Mouse (Mus musculus): ENCODE measurements at regions not wholly inside any gene's neighbourhood (a gene's known extent, or its start where the extent isn't known, plus 50 kb on each side); places are given as distances from the start of the nearest gene placed in this dataset.

- no peak for TF ChIP-seq CTCF (IDR thresholded peaks at IDR 0.05; ENCODE audit: control insufficient read depth, insufficient read depth, insufficient read length)
- no peak for TF ChIP-seq MYOD1 (IDR thresholded peaks at IDR 0.05; ENCODE audit: control insufficient read depth, insufficient read length, low read depth)
- TF ChIP-seq MAX (IDR thresholded peaks at IDR 0.05): no peak
- TF ChIP-seq MYOG (IDR thresholded peaks at IDR 0.05; ENCODE audit: control insufficient read depth, extremely low read depth, insufficient read length): no peak
- TF ChIP-seq FOSL1 (IDR thresholded peaks at IDR 0.05; ENCODE audit: insufficient read depth, low read length, poor library complexity, severe bottlenecking): no peak
- TF ChIP-seq USF1 (IDR thresholded peaks at IDR 0.05; ENCODE audit: low read depth): no peak
- TF ChIP-seq CEBPB (IDR thresholded peaks at IDR 0.05; ENCODE audit: low read depth): no peak
These were observed 80.3 kb upstream of the 1600014C23Rik start for GRCm38 (mm10) chr17:45813956-45814355.
